11 mouse cellular contexts compared by ENCODE assay signal in genomic region chr11:107199281-107199680, GRCm38 (mm10).
"Had no signal": no experiment of that assay in that cellular context is flagged by ENCODE, and none has a peak within 500 bp of the region (broad histone marks: within the 10 kb centered on the region; RNA-seq: fewer than 3 reads in every experiment).

No protein-coding gene starts in this region.

- DNase-seq: kidney, adult 8-10 months; kidney, postnatal 25 days; lung, embryonic 14.5 days; lung, postnatal 10 days; lung, postnatal 4 days; retina, postnatal 1 day; right cerebral cortex, postnatal 4 days; spleen, adult 18-20 months; thymus, postnatal 36 days had no signal

- ATAC-seq: liver, embryonic 12.5 days; midbrain, embryonic 16.5 days had no signal
